Mouse (Mus musculus) heart, embryonic 16.5 days (tissue): ENCODE data around the gene Ociad2. TPM values are rescaled to one million over a fixed set of nuclear protein-coding genes. Genes with fewer than 3 reads are reported as not detected.

Source experiments
- ATAC-seq: fragments of 200-750 bp; cut with Nextera tagmentation; replicated peaks from 2 replicates; pipeline ENCODE4 v1.8.0; 2017; ENCODE audit warnings: moderate number of reproducible peaks; ENCODE audit not compliant: insufficient read depth, low FRiP score; ENCODE audit errors: extremely low read depth
- H3K27ac ChIP-seq: fragments of 300-500 bp; sonication (generic); 2 replicates; pipeline ENCODE4 v1.5.1; 2014; ENCODE audit warnings: mild to moderate bottlenecking, low read length, control low read depth, moderate library complexity
- H3K27me3 ChIP-seq: fragments of 300-500 bp; sonication (generic); 2 replicates; pipeline ENCODE4 v1.6.1; 2014; ENCODE audit warnings: low read length, mixed read lengths; ENCODE audit not compliant: control insufficient read depth, insufficient read depth
- H3K36me3 ChIP-seq: fragments of 300-500 bp; sonication (generic); 2 replicates; pipeline ENCODE4 v1.6.1; 2014; ENCODE audit not compliant: control insufficient read depth, insufficient read depth
- H3K4me1 ChIP-seq: fragments of 300-500 bp; sonication (generic); 2 replicates; pipeline ENCODE4 v1.6.1; 2014; ENCODE audit warnings: low read length, mixed read lengths; ENCODE audit not compliant: control insufficient read depth, insufficient read depth
- H3K4me2 ChIP-seq: fragments of 300-500 bp; sonication (generic); 2 replicates; pipeline ENCODE4 v1.6.1; 2014; ENCODE audit warnings: low read depth, mild to moderate bottlenecking, control low read depth, low read length
- H3K4me3 ChIP-seq: fragments of 300-500 bp; sonication (generic); 2 replicates; pipeline ENCODE4 v1.5.1; 2014; ENCODE audit warnings: mild to moderate bottlenecking, control low read depth, low read length
- H3K9ac ChIP-seq: fragments of 300-500 bp; sonication (generic); 2 replicates; pipeline ENCODE4 v1.6.1; 2014; ENCODE audit warnings: low read length, control low read depth
- H3K9me3 ChIP-seq: fragments of 300-500 bp; sonication (generic); replicated peaks from 2 replicates; pipeline ENCODE4 v1.6.1; 2016; ENCODE audit warnings: low read length; ENCODE audit not compliant: control insufficient read depth
- WGBS: fragments of 180-500 bp; shearing (Covaris S2); extraction: QIAGEN DNeasy Blood & Tissue Kit; methylation state at CpG from one replicate; pipeline ENCODE4 v1.1.7; 2014; 5-methylcytosine and 5-hydroxymethylcytosine counted together
- polyA plus RNA-seq: library from polyadenylated mRNA; unstranded; fragments of >200 nt; fragmentation: Nextera tagmentation; extraction: Ambion mirVana; gene quantifications from 2 replicates; pipeline ENCODE4 v1.2.1, GENCODE M21; 2015

Gene Ociad2
- polyA plus RNA-seq, 1 experiment from 2014 or later: 19.0 TPM

GRCm38 (mm10) chr5:73284046-73284445 lies 56.8 kb downstream of the Ociad2 start:
- H3K27me3 ChIP-seq: no peaks in the 10 kb centered on the region
- ATAC-seq: no peak
- no peaks in the 10 kb centered on the region for H3K36me3 ChIP-seq
- H3K4me2 ChIP-seq: no peak overlapping the region
- H3K9me3 ChIP-seq: no peaks in the 10 kb centered on the region
- H3K27ac ChIP-seq: no peak overlapping the region
- H3K4me3 ChIP-seq: no peak overlapping the region
- H3K9ac ChIP-seq: no peak overlapping the region
- H3K4me1 ChIP-seq: peaks cover 6% of the 10 kb centered on the region

GRCm38 (mm10) chr5:73280567-73280850 lies 60.3 kb downstream of the Ociad2 start:
- H3K27me3 ChIP-seq: no peaks in the 10 kb centered on the region
- H3K9me3 ChIP-seq: no peaks in the 10 kb centered on the region
- no peaks in the 10 kb centered on the region for H3K36me3 ChIP-seq
- no peak for ATAC-seq
- WGBS: 66% methylated on average over 4 of the region's 4 CpGs
- H3K4me2 ChIP-seq: no peak overlapping the region
- peaks cover 6% of the 10 kb centered on the region for H3K4me1 ChIP-seq
- peak overlapping the region; percentile 48; the same call in 1 of the 2 replicates for H3K27ac ChIP-seq
- no peak overlapping the region for H3K4me3 ChIP-seq
- H3K9ac ChIP-seq: no peak overlapping the region

- WGBS: 31% methylated on average over 4 of the region's 4 CpGs
- Histone ChIP-seq H3K9ac (no peak overlapping the region), H3K4me2 (no peak overlapping the region), H3K27me3 (no peaks in the 10 kb centered on the region), H3K4me3 (no peak overlapping the region), H3K9me3 (no peaks in the 10 kb centered on the region), H3K4me1 (peaks cover 6% of the 10 kb centered on the region), H3K36me3 (no peaks in the 10 kb centered on the region), H3K27ac (peak overlapping the region; percentile 59)
- ATAC-seq: no peak; the same call in 1 of the 2 replicates
These were observed 60.9 kb downstream of the Ociad2 start for GRCm38 (mm10) chr5:73279732-73280566.

- WGBS: 51% methylated on average over 10 of the region's 10 CpGs
- no peaks in the 10 kb centered on the region for H3K36me3 ChIP-seq
- H3K27me3 ChIP-seq: no peaks in the 10 kb centered on the region
- no peaks in the 10 kb centered on the region for H3K9me3 ChIP-seq
- ATAC-seq: no peak; the same call in 1 of the 2 replicates
- no peak overlapping the region for H3K4me3 ChIP-seq
- peak overlapping the region; percentile 59 for H3K27ac ChIP-seq
- H3K4me1 ChIP-seq: peaks cover 6% of the 10 kb centered on the region
- H3K4me2 ChIP-seq: no peak overlapping the region
- no peak overlapping the region for H3K9ac ChIP-seq
These were observed 61.6 kb downstream of the Ociad2 start for GRCm38 (mm10) chr5:73279190-73279589.

GRCm38 (mm10) chr5:73274941-73275340 lies 65.9 kb downstream of the Ociad2 start:
- Histone ChIP-seq H3K4me3 (no peak overlapping the region), H3K9me3 (no peaks in the 10 kb centered on the region), H3K36me3 (no peaks in the 10 kb centered on the region), H3K9ac (no peak overlapping the region), H3K27me3 (no peaks in the 10 kb centered on the region), H3K4me2 (no peak overlapping the region), H3K4me1 (peaks cover 23% of the 10 kb centered on the region), H3K27ac (no peak overlapping the region)
- 82% methylated on average over 2 of the region's 2 CpGs for WGBS
- no peak for ATAC-seq

- Histone ChIP-seq H3K9ac (no peak overlapping the region), H3K4me3 (no peak overlapping the region), H3K36me3 (no peaks in the 10 kb centered on the region), H3K27ac (peak overlapping the region; percentile 15; the same call in 1 of the 2 replicates), H3K4me2 (0 out of 2 replicates have a peak overlapping the region, but pooled peaks have one; percentile 11), H3K9me3 (no peaks in the 10 kb centered on the region), H3K4me1 (peaks cover 22% of the 10 kb centered on the region), H3K27me3 (no peaks in the 10 kb centered on the region)
- no peak for ATAC-seq
- 84% methylated on average over 4 of the region's 4 CpGs for WGBS
These were observed 67.7 kb downstream of the Ociad2 start for GRCm38 (mm10) chr5:73273171-73273570.

Other genes starting within 250 kb of the Ociad2 start
- 25.5 and 26.4 TPM in 2 replicates for gene Fryl, start 84.4 kb downstream of the Ociad2 start, polyA plus RNA-seq
- gene Ociad1, start 48.2 kb downstream of the Ociad2 start, polyA plus RNA-seq: 283 and 317 TPM in 2 replicates
- not detected in 2 replicates for gene Cwh43, start 65.0 kb upstream of the Ociad2 start, polyA plus RNA-seq
- gene Dcun1d4, start 140.0 kb upstream of the Ociad2 start, polyA plus RNA-seq: 15.5 and 15.8 TPM in 2 replicates